35 mouse cellular contexts compared by ENCODE assay signal in genomic region chr17:87470282-87470681, GRCm38 (mm10). TPM values are rescaled to one million over a fixed set of nuclear protein-coding genes. Genes with fewer than 3 reads are reported as not detected.
DNase-seq lines count a peak whose midpoint lies in the region; ATAC-seq and TF ChIP-seq lines count a peak whose summit lies in the region.
"Had no signal": no experiment of that assay in that cellular context is flagged by ENCODE, and none has a peak within 500 bp of the region (broad histone marks: within the 10 kb centered on the region; RNA-seq: fewer than 3 reads in every experiment).

No protein-coding gene starts in this region.

- H3K4me1 ChIP-seq in heart, embryonic 10.5 days, result peaks cover 46% of the 10 kb centered on the region
- peaks cover 2% of the 10 kb centered on the region for H3K4me1 ChIP-seq in ES-Bruce4 (ENCODE audit: control insufficient read depth, insufficient read depth, low read length)
- H3K4me1 ChIP-seq in liver, embryonic 14.5 days (replicated peaks; ENCODE audit: control insufficient read depth in 2 of 2, insufficient read depth in 2 of 2, low read length in 1 of 2), result peaks cover 23 to 45% of the 10 kb centered on the region in 2 experiments
- H3K4me1 ChIP-seq in intestine, embryonic 16.5 days (ENCODE audit: control insufficient read depth, insufficient read depth, low read length), result peaks cover 16% of the 10 kb centered on the region

- TF ChIP-seq POLR2A in ES-Bruce4 (IDR thresholded peaks at IDR 0.05; ENCODE audit: insufficient read depth, low read length), result no peak

- 49% methylated on average over 8 of the region's 8 CpGs for WGBS in heart, embryonic 10.5 days
- WGBS in liver, embryonic 14.5 days (ENCODE audit: insufficient replicate concordance), result 21% methylated on average over 8 of the region's 8 CpGs
- WGBS in intestine, embryonic 16.5 days, result 57% methylated on average over 8 of the region's 8 CpGs

- peaks cover 6% of the 10 kb centered on the region for H3K27me3 ChIP-seq in heart, embryonic 10.5 days (ENCODE audit: insufficient read depth, poor library complexity, severe bottlenecking)
- H3K27me3 ChIP-seq in ES-Bruce4 (ENCODE audit: control insufficient read depth, insufficient read depth, low read length, poor library complexity, severe bottlenecking), result no peaks in the 10 kb centered on the region
- peaks cover 9% of the 10 kb centered on the region for H3K27me3 ChIP-seq in liver, embryonic 14.5 days (ENCODE audit: control insufficient read depth, insufficient read depth, low read length)
- no peaks in the 10 kb centered on the region for H3K27me3 ChIP-seq in intestine, embryonic 16.5 days (replicated peaks; ENCODE audit: control insufficient read depth, insufficient read depth, low read length)
- H3K27me3 ChIP-seq: forebrain, embryonic 13.5 days; midbrain, embryonic 15.5 days; neural tube, embryonic 15.5 days had no signal

- no peak for DNase-seq in heart, embryonic 10.5 days (ENCODE audit: low spot score)
- DNase-seq in heart, adult 18-20 months, result no peak
- DNase-seq in liver, result peak; percentile 50
- DNase-seq in liver, embryonic 14.5 days (ENCODE audit: low read depth in 3 of 3, low spot score in 3 of 3), result no peak
- no peak for DNase-seq in thymus, postnatal 0 days (ENCODE audit: low spot score)
- no peak for DNase-seq in cerebellum, postnatal 4 days (ENCODE audit: low spot score in 2 of 2)
- DNase-seq: adrenal gland, postnatal 10 days; cerebellum, adult 11 months; cerebellum, adult 9-11 months; gastrocnemius, postnatal 10 days; heart, postnatal 4 days; kidney, adult 11 months; kidney, postnatal 14 days; layer of hippocampus, adult 9-11 months; lung, adult 2 months; lung, postnatal 10 days; right cerebral cortex, postnatal 25 days; thymus, adult 18-20 months; thymus, postnatal 36 days had no signal

- no peak for TF ChIP-seq CTCF in ES-Bruce4 (IDR thresholded peaks at IDR 0.05; ENCODE audit: low read depth, low read length)
- TF ChIP-seq CTCF in liver, embryonic 14.5 days (IDR thresholded peaks at IDR 0.05; ENCODE audit: low read depth), result no peak

- no peak overlapping the region for H3K4me3 ChIP-seq in heart, embryonic 10.5 days
- peak overlapping the region; percentile 22; the same call in 1 of the 2 replicates for H3K4me3 ChIP-seq in ES-Bruce4 (ENCODE audit: low read depth, low read length)
- H3K4me3 ChIP-seq in liver, embryonic 14.5 days (ENCODE audit: insufficient read depth in 1 of 2, low read depth in 2 of 2, low read length in 2 of 2), result no peak overlapping the region; a peak in 1 of 4 replicates
- no peak overlapping the region for H3K4me3 ChIP-seq in intestine, embryonic 16.5 days (ENCODE audit: low read length)
- H3K4me3 ChIP-seq: forebrain, embryonic 13.5 days; limb, embryonic 12.5 days; midbrain, embryonic 10.5 days; midbrain, embryonic 15.5 days; neural tube, embryonic 15.5 days had no signal

- H3K36me3 ChIP-seq in heart, embryonic 10.5 days, result no peaks in the 10 kb centered on the region
- H3K36me3 ChIP-seq in ES-Bruce4 (ENCODE audit: control insufficient read depth, insufficient read depth, low read length, poor library complexity, severe bottlenecking), result no peaks in the 10 kb centered on the region
- H3K36me3 ChIP-seq in liver, embryonic 14.5 days (replicated peaks; ENCODE audit: control insufficient read depth, insufficient read depth, low read depth), result no peaks in the 10 kb centered on the region
- H3K36me3 ChIP-seq in intestine, embryonic 16.5 days (ENCODE audit: control insufficient read depth, insufficient read depth, low read length), result no peaks in the 10 kb centered on the region
- H3K36me3 ChIP-seq: limb, embryonic 12.5 days; midbrain, embryonic 10.5 days; midbrain, embryonic 15.5 days; neural tube, embryonic 15.5 days had no signal

- peak overlapping the region; percentile 42; the same call in 1 of the 2 replicates for H3K9ac ChIP-seq in ES-Bruce4 (ENCODE audit: low read depth, poor library complexity, severe bottlenecking)
- H3K9ac ChIP-seq in liver, embryonic 14.5 days (replicated peaks), result no peak overlapping the region
- no peak overlapping the region for H3K9ac ChIP-seq in intestine, embryonic 16.5 days (ENCODE audit: low read depth, low read length)
- H3K9ac ChIP-seq: forebrain, embryonic 13.5 days; hindbrain, embryonic 14.5 days; limb, embryonic 12.5 days; midbrain, embryonic 15.5 days; neural tube, embryonic 15.5 days had no signal

- peak; percentile 40; the same call in 1 of the 2 replicates for ATAC-seq in liver, embryonic 14.5 days (ENCODE audit: insufficient read depth)
- ATAC-seq in intestine, embryonic 16.5 days, result no peak
- ATAC-seq: forebrain, embryonic 13.5 days; midbrain, embryonic 15.5 days had no signal

- TF ChIP-seq EP300 in ES-Bruce4 (IDR thresholded peaks at IDR 0.05; ENCODE audit: insufficient read depth, low read depth, low read length), result 0 out of 2 replicates have a peak, but pooled peaks have one; percentile 34
- TF ChIP-seq EP300 in liver, embryonic 14.5 days (IDR thresholded peaks at IDR 0.05; ENCODE audit: low read depth), result no peak

- peak overlapping the region; percentile 67; the same call in 1 of the 2 replicates for H3K27ac ChIP-seq in heart, embryonic 10.5 days
- H3K27ac ChIP-seq in ES-Bruce4 (ENCODE audit: insufficient read depth, low read length), result peak overlapping the region; percentile 68
- no peak overlapping the region for H3K27ac ChIP-seq in liver, embryonic 14.5 days
- H3K27ac ChIP-seq in intestine, embryonic 16.5 days (ENCODE audit: low read length), result no peak overlapping the region
- H3K27ac ChIP-seq: forebrain, embryonic 13.5 days; hindbrain, embryonic 14.5 days; limb, embryonic 12.5 days; macrophage; midbrain, embryonic 10.5 days; midbrain, embryonic 15.5 days; neural tube, embryonic 15.5 days had no signal

- H3K9me3 ChIP-seq in heart, embryonic 10.5 days, result no peaks in the 10 kb centered on the region
- H3K9me3 ChIP-seq in ES-Bruce4 (replicated peaks; ENCODE audit: control insufficient read depth, insufficient read depth, low read length, poor library complexity, severe bottlenecking), result no peaks in the 10 kb centered on the region
- no peaks in the 10 kb centered on the region for H3K9me3 ChIP-seq in liver, embryonic 14.5 days (ENCODE audit: control insufficient read depth, low read length)
- no peaks in the 10 kb centered on the region for H3K9me3 ChIP-seq in intestine, embryonic 16.5 days (ENCODE audit: control insufficient read depth, low read length)
- H3K9me3 ChIP-seq: forebrain, embryonic 13.5 days; limb, embryonic 12.5 days; midbrain, embryonic 10.5 days; midbrain, embryonic 15.5 days; neural tube, embryonic 15.5 days had no signal

- peak overlapping the region; percentile 48 for H3K4me2 ChIP-seq in liver, embryonic 14.5 days (ENCODE audit: low read depth)
- no peak overlapping the region for H3K4me2 ChIP-seq in intestine, embryonic 16.5 days (ENCODE audit: low read depth, low read length)
- H3K4me2 ChIP-seq: forebrain, embryonic 13.5 days; hindbrain, embryonic 14.5 days; limb, embryonic 12.5 days; midbrain, embryonic 15.5 days; neural tube, embryonic 15.5 days had no signal

RNA-seq across cellular contexts. Expression of gene Calm2, which starts 23.5 kb away (rescaled TPM):
- polyA plus RNA-seq in heart, embryonic 10.5 days (2016; fragmentation: Nextera tagmentation; extraction: Ambion mirVana), result 738 and 942 TPM in 2 replicates
- total RNA-seq in heart, adult 18-20 months (2021), result 100 to 1,000 TPM; 153 TPM
- 1,141 and 1,173 TPM in 2 replicates for polyA plus RNA-seq in ES-Bruce4 (2011; ENCODE audit: insufficient read depth, insufficient read length, low read depth, missing spikeins)
- 112 and 195 TPM in 2 replicates for polyA plus RNA-seq in liver, embryonic 14.5 days (2012; rRNA removed)
- 368 and 373 TPM in 2 replicates for polyA plus RNA-seq in liver, embryonic 14.5 days (2014; fragmentation: Nextera tagmentation; extraction: Ambion mirVana)
- polyA plus RNA-seq in thymus, postnatal 0 days (2015; fragmentation: Nextera tagmentation; extraction: Ambion mirVana), result 943 and 956 TPM in 2 replicates
- polyA plus RNA-seq in intestine, embryonic 16.5 days (2015; fragmentation: Nextera tagmentation; extraction: Ambion mirVana), result 1,041 and 1,116 TPM in 2 replicates

RNA-seq across cellular contexts. Expression of gene Stpg4, which starts 42.7 kb away (rescaled TPM):
- 0.52 TPM in 1 of 2 replicates, not detected in the other for polyA plus RNA-seq in heart, embryonic 10.5 days (2016; fragmentation: Nextera tagmentation; extraction: Ambion mirVana)
- total RNA-seq in heart, adult 18-20 months (2021), result not detected
- polyA plus RNA-seq in ES-Bruce4 (2011; ENCODE audit: insufficient read depth, insufficient read length, low read depth, missing spikeins), result not detected in 2 replicates
- not detected in 2 replicates for polyA plus RNA-seq in liver, embryonic 14.5 days (2012; rRNA removed)
- polyA plus RNA-seq in liver, embryonic 14.5 days (2014; fragmentation: Nextera tagmentation; extraction: Ambion mirVana), result not detected in 2 replicates
- 0.23 TPM in 2 replicates for polyA plus RNA-seq in thymus, postnatal 0 days (2015; fragmentation: Nextera tagmentation; extraction: Ambion mirVana)
- polyA plus RNA-seq in intestine, embryonic 16.5 days (2015; fragmentation: Nextera tagmentation; extraction: Ambion mirVana), result not detected in 2 replicates
- total RNA-seq: adrenal gland, postnatal 10 days; gastrocnemius, postnatal 10 days; granulocyte monocyte progenitor cell, adult 5-6 weeks; heart, postnatal 4 days; left cerebral cortex, postnatal 14 days had no signal
- polyA plus RNA-seq: cortical plate, adult 2 months; embryonic facial prominence, embryonic 14.5 days; forebrain, embryonic 13.5 days; heart, embryonic 16.5 days; hindbrain, embryonic 14.5 days; kidney, embryonic 14.5 days; limb, embryonic 12.5 days; lung, adult 2 months; macrophage; midbrain, embryonic 10.5 days; stomach, embryonic 16.5 days had no signal

Comparison
In these comparisons a context has a peak if more than half of its experiments do, and no peak if none do; other contexts are left out.
1. H3K27ac ChIP-seq: peak in heart, embryonic 10.5 days (single experiment) and ES-Bruce4 (single experiment); none in liver, embryonic 14.5 days (single experiment) and intestine, embryonic 16.5 days (single experiment).